Mouse (Mus musculus) MEL (cell line): ENCODE results near the gene Fgr. TPM values are rescaled to one million over a fixed set of nuclear protein-coding genes. Genes with fewer than 3 reads are reported as not detected.

Experiments used
- DNase-seq: peaks from one replicate; pipeline ENCODE4 v3.0.0; 2011; ENCODE audit warnings: low read depth, low spot score
- H3K27ac ChIP-seq: 2 replicates; pipeline ENCODE4 v1.5.1; 2012; ENCODE audit warnings: low read depth, mild to moderate bottlenecking, control low read depth, low read length, moderate library complexity; ENCODE audit not compliant: control insufficient read depth
- H3K27me3 ChIP-seq, 2 experiments: fragments of 150-350 bp in 1 of 2; sonication (generic) in 1 of 2; 2 replicates each; pipeline ENCODE4 v1.6.1; 2012; ENCODE audit warnings: low read length in 2 of 2, mild to moderate bottlenecking in 2 of 2, improper control_type of control experiment in 1 of 2, moderate library complexity in 1 of 2; ENCODE audit not compliant: insufficient read depth in 2 of 2, control insufficient read depth in 1 of 2
- H3K36me3 ChIP-seq, 2 experiments: 2 replicates each; pipeline ENCODE4 v1.6.1; 2012 to 2014; ENCODE audit warnings: low read length in 2 of 2, improper control_type of control experiment in 1 of 2, inconsistent platforms in 1 of 2, mild to moderate bottlenecking in 1 of 2; ENCODE audit not compliant: insufficient read depth in 2 of 2, control insufficient read depth in 1 of 2
- H3K4me1 ChIP-seq, 2 experiments: fragments of 150-350 bp in 1 of 2; sonication (generic) in 1 of 2; 2 replicates each; pipeline ENCODE4 v1.6.1; 2012; ENCODE audit warnings: low read length in 2 of 2, improper control_type of control experiment in 1 of 2, mild to moderate bottlenecking in 1 of 2; ENCODE audit not compliant: insufficient read depth in 2 of 2, control insufficient read depth in 1 of 2
- H3K4me3 ChIP-seq, 2 experiments: fragments of 150-350 bp in 1 of 2; sonication (generic) in 1 of 2; 2 replicates each; pipeline ENCODE4 v1.5.1; 2012; ENCODE audit warnings: low read depth in 2 of 2, low read length in 2 of 2, mild to moderate bottlenecking in 2 of 2, moderate library complexity in 2 of 2, control low read depth in 1 of 2, improper control_type of control experiment in 1 of 2; ENCODE audit not compliant: control insufficient read depth in 1 of 2, insufficient read depth in 1 of 2
- H3K79me2 ChIP-seq: 2 replicates; pipeline ENCODE4 v1.6.1; 2012; ENCODE audit warnings: mild to moderate bottlenecking, low read length, moderate library complexity; ENCODE audit not compliant: control insufficient read depth, poor library complexity, insufficient read depth
- H3K9ac ChIP-seq: 2 replicates; pipeline ENCODE4 v1.6.1; 2012; ENCODE audit warnings: low read depth, mild to moderate bottlenecking, control low read depth, low read length, moderate library complexity; ENCODE audit not compliant: control insufficient read depth, poor library complexity, severe bottlenecking
- H3K9me3 ChIP-seq: fragments of 150-350 bp; sonication (generic); replicated peaks from 2 replicates; pipeline ENCODE4 v1.6.1; 2012; ENCODE audit warnings: mild to moderate bottlenecking, low read length, improper control_type of control experiment, moderate library complexity; ENCODE audit not compliant: insufficient read depth
- CHD1 ChIP-seq: IDR thresholded peaks from 2 replicates; pipeline ENCODE4 v1.6.1; 2012; ENCODE audit warnings: low read depth, mild to moderate bottlenecking, inconsistent platforms, low read length, improper control_type of control experiment
- ETS1 ChIP-seq: IDR thresholded peaks from 2 replicates; pipeline ENCODE4 v1.6.1; 2012; ENCODE audit warnings: low read depth, mild to moderate bottlenecking, inconsistent platforms, low read length, improper control_type of control experiment, moderate library complexity
- MAFK ChIP-seq: IDR thresholded peaks from 2 replicates; pipeline ENCODE4 v1.6.1; 2011; ENCODE audit warnings: low read depth, mild to moderate bottlenecking, low read length, improper control_type of control experiment, borderline replicate concordance
- MAX ChIP-seq: IDR thresholded peaks from 2 replicates; pipeline ENCODE4 v1.6.1; 2011; ENCODE audit warnings: low read length, improper control_type of control experiment
- MAZ ChIP-seq: IDR thresholded peaks from 2 replicates; pipeline ENCODE4 v1.6.1; 2012; ENCODE audit warnings: low read depth, mild to moderate bottlenecking, inconsistent platforms, low read length, improper control_type of control experiment
- MEF2A ChIP-seq: IDR thresholded peaks from 2 replicates; pipeline ENCODE4 v1.6.1; 2014; ENCODE audit warnings: low read depth, mild to moderate bottlenecking, inconsistent platforms, low read length, improper control_type of control experiment; ENCODE audit not compliant: poor library complexity, insufficient replicate concordance, severe bottlenecking; ENCODE audit errors: extremely low read depth
- RAD21 ChIP-seq: IDR thresholded peaks from 2 replicates; pipeline ENCODE4 v1.6.1; 2011; ENCODE audit warnings: mild to moderate bottlenecking, low read depth, low read length, improper control_type of control experiment
- SIN3A ChIP-seq: IDR thresholded peaks from 2 replicates; pipeline ENCODE4 v1.6.1; 2012; ENCODE audit warnings: low read length, improper control_type of control experiment, inconsistent platforms
- TAL1 ChIP-seq: IDR thresholded peaks from 2 replicates; pipeline ENCODE4 v1.6.1; 2012; ENCODE audit warnings: mild to moderate bottlenecking, inconsistent platforms, low read length, moderate library complexity, mixed read lengths
- TCF12 ChIP-seq: IDR thresholded peaks from 2 replicates; pipeline ENCODE4 v1.6.1; 2014; ENCODE audit warnings: low read depth, mild to moderate bottlenecking, inconsistent platforms, low read length, improper control_type of control experiment, moderate library complexity
- USF1 ChIP-seq: IDR thresholded peaks from 2 replicates; pipeline ENCODE4 v1.6.1; 2014; ENCODE audit warnings: low read depth, mild to moderate bottlenecking, inconsistent platforms, low read length, improper control_type of control experiment, moderate library complexity
- USF2 ChIP-seq, 2 experiments: IDR thresholded peaks; 2 replicates each; pipeline ENCODE4 v1.6.1; 2011 to 2012; ENCODE audit warnings: improper control_type of control experiment in 2 of 2, low read length in 2 of 2, borderline replicate concordance in 1 of 2, inconsistent platforms in 1 of 2, low read depth in 1 of 2, mild to moderate bottlenecking in 1 of 2; ENCODE audit not compliant: insufficient read depth in 1 of 2
- ZKSCAN1 ChIP-seq: IDR thresholded peaks from 2 replicates; pipeline ENCODE4 v1.6.1; 2012; ENCODE audit warnings: low read depth, mild to moderate bottlenecking, inconsistent platforms, low read length, improper control_type of control experiment, moderate library complexity
- polyA plus RNA-seq, 2 experiments: library from polyadenylated mRNA; stranded (reverse) in 1 of 2; unstranded in 1 of 2; fragments of >175 nt in 1 of 2; fragments of >200 nt in 1 of 2; gene quantifications; 2 replicates each; pipeline versions ENCODE4 v1.2.1 to v1.2.4; 2012; ENCODE audit warnings: low replicate concordance in 2 of 2, low read depth in 1 of 2; ENCODE audit not compliant: insufficient read length in 2 of 2, insufficient read depth in 1 of 2, missing spikeins in 1 of 2
- total RNA-seq: library from RNA; depleted of rRNA; stranded (reverse); fragments of 300-350 nt; gene quantifications from 2 replicates; pipeline ENCODE4 v1.2.3, GENCODE M21; 2012

Fgr gene
- total and polyA plus RNA-seq, 3 experiments, result not detected

DNA sequence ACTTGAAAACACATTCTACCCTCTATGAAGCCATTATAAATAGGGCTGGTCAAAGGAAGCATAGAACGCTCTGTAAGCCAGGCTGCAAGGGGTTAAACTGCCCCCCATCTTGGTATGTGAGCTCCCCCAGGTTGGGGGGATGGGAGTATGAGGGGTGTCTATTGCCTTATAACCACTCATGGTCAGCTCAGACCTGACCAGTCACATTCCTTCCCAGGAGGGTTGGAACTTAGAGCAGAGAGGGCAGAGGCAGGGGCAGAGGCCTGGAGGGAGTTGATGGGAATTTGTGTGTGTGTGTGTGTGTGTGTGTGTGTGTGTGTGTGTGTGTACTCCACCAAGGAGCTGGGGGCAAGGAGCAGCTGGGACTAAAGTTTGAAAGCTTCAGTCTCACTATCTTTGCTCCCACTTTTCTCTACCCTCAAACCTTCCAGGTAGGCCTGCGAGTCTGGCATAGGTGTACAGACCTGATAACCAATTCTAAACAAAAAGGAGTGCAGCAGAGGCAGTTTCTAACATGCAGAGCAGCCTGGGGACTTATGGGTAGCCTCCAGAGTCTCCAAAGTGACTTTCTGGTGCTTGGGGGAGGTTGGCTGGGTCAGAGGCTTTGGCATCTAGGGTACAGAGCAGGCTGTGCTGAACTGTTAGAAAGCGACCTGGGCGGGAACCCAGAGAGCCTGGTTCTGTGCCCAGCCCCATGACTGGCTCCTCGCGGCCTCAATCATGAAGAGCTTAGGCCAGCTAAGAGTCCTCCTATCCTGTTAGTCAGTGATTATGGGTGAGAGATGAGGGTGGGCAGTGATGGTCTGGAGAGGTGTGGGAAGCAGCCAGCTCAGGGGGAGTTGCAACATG, 70.1 kb downstream of the Fgr start:
- H3K9me3 ChIP-seq, result no peaks in the 10 kb centered on the region

DNA sequence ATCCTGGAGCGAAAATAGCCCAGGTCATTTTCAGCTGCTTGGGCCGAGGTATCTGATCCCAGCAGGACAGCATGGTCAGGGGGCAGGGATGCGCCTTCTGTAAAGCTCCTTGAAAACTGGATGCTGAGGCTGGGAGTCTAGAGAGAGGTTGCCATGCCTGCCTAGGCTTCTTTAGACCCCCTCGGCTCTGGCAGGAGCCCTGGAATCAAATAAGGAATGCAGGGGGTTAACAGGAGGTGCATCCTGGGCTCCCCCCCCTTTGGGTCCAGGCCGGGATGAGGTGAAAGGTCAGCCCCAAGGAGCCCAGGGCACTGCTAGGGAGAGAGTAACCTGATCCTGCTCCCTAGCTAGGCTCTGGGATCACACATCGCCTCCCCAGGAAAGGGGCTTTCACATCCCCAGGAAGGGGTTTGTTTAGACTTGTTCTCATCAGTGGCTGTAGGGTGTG, 70.8 kb downstream of the Fgr start:
- TF ChIP-seq ETS1 (no peak), CHD1 (no peak), MAZ (no peak), USF2 (IDR thresholded peaks at IDR 0.05; ENCODE audit: borderline replicate concordance in 1 of 2, insufficient read depth in 1 of 2, low read depth in 1 of 2, low read length in 2 of 2) (no peak), MAFK (no peak)
- TF ChIP-seq, all 39 proteins: peak for 0
- Histone ChIP-seq H3K9ac (no peak overlapping the region), H3K27me3 (no peaks in the 10 kb centered on the region), H3K4me3 (no peak overlapping the region), H3K27ac (no peak overlapping the region), H3K79me2 (no peaks in the 10 kb centered on the region), H3K36me3 (peaks cover 0 to 2% of the 10 kb centered on the region in 2 experiments; a peak in 1 of 4 replicates), H3K4me1 (peaks cover 6 to 11% of the 10 kb centered on the region in 2 experiments; a peak in 2 of 4 replicates), H3K9me3 (no peaks in the 10 kb centered on the region)
- no peak for DNase-seq

More for the DNA sequence above, 70.1 kb downstream of the Fgr start:
- Histone ChIP-seq H3K9ac (no peak overlapping the region), H3K79me2 (no peaks in the 10 kb centered on the region), H3K36me3 (peaks cover 0 to 2% of the 10 kb centered on the region in 2 experiments; a peak in 1 of 4 replicates), H3K27me3 (no peaks in the 10 kb centered on the region), H3K4me1 (peaks cover 6 to 11% of the 10 kb centered on the region in 2 experiments; a peak in 2 of 4 replicates), H3K27ac (no peak overlapping the region), H3K4me3 (no peak overlapping the region)
- DNase-seq, result no peak
- TF ChIP-seq TCF12 (no peak), MAX (no peak), RAD21 (no peak), MEF2A (no peak), TAL1 (no peak), USF1 (no peak), ZKSCAN1 (no peak), SIN3A (no peak)
